Mouse (Mus musculus) c-Kit-positive CD71-negative TER-119-negative erythroid progenitor cells, embryonic 14.5 days (primary cell): ENCODE measurements around the gene Grik1.

Experiments
- DNase-seq: peaks from one replicate; pipeline ENCODE4 v3.0.0-alpha.2; 2013; ENCODE audit warnings: low read depth

Grik1 gene

DNA sequence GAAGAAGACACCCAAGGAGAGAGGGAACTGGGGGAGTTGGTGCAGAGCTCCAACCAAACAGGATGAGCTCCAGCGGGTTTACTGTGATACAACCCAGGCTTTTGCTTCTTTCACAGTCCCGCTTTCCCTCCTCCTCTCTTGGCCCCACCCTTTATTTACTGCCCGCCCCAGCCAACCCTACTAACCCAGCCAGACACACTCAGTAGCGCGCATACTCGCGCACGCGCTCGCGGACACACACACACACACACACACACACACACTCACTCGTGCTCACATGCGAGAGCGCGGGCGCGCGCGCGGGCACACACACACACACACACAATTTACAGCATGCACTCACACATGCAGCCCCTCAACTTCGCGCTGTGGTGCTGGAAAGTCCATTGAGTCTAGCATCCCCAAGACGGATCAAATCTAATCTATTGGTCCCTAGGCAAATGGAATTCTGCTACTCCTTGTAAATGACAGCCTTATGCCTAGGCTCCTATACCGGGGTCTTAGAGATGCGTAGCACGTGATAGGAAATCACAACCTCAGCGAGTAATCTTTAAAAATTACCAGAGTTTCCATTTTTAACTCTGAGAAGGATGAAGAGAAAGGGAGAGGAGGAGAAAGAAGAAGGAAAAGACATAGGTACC is at the start of gene Grik1:
Gene Grik1 (minus strand): TSS at position 134 of the 641 bp plus-strand sequence.
- DNase-seq, result no peak

DNA sequence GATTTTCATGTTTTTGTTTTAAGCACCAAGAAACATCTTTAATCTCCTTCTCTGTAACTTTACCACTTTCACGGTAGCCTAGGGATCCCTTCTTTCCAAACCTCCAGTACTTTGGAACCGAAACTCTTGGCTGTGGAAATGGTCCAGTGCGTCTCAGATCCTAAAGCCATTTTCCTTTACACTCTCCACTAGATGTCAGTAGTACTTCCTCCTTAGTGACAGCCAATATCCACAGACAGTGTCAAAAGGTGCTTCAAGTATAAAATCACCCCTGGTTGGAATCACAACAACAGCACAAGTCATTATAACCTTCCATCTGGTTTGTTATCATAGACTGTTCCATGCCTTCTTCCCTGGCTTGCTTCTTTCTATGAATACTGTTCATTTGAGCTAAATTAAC is 4.1 kb upstream of the Grik1 start:
- DNase-seq, result no peak

DNA sequence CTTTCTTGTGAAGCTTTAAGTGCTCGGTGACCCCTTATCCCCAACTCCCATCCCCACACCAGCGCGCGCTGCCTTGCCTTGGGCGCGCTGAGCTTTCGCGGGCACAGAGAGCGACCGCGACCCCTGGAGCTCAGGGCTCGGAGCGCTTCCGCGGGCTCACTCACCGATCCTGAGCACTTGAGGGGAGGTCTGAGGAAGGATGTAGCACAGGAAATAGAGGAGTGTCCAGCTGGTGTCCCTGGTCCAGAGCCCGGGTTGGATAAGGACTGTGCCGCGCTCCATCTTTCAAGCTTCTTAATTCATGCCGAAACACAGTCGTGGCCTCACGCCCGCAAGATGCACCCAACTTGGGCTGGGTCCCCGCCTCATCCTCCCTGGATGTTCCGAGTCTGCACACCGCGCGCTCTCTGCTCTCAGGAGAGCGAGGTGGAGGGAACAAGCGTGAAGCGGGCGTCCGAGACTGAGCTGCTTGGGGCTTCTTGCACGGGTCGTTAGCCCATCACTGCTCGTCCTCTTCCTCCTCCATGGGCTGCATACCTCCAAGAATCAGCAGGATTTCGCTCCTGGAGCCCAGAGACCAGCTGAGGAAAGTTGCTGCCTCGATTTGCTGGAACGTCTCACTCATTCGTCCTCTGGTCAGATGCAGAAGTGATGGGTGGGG is 514 bp downstream of the Grik1 start:
- no peak for DNase-seq

DNA sequence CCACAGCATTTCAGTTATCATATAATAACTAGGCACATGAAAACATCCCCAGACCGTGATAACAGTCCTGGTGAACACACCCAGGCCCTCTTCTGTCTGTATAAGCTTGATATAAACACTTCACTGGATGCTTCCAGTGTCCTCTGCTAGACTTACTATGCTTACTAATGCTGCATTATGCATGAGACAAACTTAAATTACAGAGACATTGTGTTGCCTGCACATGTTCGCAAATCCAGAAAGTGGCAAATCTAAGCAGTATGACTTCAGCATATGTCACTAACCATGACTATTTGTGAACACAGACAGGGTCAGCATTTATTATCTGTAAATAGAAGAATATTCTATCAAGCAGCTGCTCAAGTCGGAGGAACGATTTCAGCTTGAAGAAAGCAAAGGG is 31.7 kb downstream of the Grik1 start:
- no peak for DNase-seq

DNA sequence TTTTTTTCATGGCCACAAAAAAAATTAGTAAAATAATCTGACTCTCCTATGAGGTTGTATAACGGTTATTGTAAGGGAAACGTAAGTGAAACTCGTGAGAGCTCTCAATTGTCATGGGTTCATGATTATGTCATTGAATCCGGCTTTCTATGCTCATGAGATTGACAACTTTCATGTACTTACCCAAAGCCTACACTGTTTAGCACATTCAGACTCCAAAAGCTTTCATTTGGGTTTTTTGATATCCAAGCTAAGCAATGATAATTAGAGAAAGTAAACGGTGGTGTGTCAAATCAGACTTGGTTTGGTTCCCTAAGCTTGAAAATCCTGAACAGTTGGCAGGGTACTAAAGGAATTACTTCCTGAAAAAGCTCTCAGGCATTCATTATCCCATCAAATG is 33.0 kb downstream of the Grik1 start:
- DNase-seq, result no peak

DNA sequence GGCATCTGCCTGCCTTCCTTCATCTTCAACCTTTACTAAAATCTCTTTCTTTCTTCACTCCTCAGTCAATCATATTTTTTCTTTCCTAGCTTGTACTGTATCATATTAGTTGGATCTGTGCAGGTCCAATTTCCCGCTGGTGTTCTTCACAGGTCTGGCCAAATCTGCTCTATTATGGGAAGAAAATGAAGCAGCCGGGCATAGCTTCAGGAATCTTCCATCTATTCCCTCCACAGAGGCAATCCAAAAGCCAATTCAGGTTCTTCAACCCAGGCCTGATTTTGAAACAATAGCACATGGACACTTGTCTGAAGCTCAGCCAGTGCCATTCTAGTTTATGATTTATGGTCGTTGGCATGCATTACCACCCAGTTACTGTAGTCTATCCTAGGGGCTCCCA is 34.0 kb downstream of the Grik1 start:
- DNase-seq, result no peak

DNA sequence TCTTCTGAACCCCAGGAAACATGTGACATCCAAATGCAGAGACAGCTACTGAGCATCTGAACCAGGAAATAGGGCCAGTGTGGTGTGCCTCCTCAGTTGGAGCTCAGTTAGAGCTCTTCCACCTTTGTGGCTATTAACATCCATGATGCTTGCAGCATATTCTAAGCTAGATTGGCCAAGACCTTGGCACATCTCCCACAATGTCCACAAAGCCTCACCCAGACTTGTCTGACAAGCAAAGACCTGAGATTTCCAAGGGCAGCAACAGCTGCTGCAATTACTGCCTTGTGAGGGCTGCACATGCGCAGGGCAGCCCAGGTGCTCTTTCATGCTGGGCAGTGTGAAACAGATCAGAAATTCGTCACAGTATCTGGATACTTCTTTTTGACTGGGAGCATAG is 37.4 kb downstream of the Grik1 start:
- no peak for DNase-seq

DNA sequence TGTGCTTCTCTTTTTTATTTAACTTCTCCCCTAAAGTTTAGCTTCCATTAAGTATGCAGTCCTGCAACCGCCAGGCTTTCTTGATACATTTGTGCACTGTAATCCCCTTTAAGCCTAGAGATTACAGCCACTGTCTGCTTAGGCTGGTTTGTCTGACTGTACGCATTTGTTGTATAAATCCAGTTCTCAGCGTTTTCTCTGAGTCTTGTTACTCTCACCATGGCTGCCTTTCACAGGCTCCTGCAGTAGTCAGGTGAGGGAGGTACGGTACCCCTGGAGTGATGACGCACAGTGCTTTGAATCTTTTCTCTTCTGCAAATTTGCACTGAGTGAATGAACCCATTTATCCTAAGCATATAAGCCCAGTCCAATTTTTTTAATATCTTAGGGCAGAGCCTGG is 39.0 kb downstream of the Grik1 start:
- DNase-seq, result no peak

DNA sequence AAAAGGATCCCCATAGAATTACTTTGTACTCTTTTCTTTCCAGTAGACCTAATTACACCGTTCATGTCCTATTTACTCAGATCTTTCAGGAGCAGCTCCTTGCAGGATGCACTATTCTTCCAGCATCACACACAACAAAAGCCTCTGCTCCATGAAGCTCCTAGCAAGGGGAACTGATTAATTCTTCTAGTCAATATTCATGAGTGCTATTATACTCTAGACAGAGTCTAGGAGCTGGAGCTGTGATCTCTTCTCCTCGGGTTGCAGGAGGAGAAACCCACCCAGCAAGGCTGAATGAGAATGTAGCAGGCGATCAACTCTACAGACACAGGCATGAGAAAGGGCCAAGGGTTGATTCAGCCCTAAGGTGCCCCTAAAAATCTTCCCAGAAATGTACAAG is 40.2 kb downstream of the Grik1 start:
- DNase-seq, result no peak

DNA sequence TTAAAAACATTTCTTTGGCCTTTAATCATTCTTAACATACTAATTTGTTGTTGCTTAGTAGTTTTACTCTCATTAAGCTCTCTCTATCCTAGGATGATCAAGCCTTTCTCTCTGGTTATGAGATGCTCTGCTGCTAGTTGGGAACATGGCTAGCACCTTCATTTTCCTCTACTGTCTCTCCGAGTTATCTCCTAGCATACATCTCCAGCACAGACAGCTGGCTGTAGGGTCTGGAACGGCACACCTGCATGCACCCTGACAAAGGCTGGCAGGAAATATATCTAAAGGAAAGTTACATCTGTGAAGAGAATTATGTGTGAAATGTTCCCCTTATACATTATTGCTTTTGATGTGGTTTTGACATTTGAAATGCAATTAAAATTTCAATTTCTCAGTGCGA is 42.5 kb downstream of the Grik1 start:
- no peak for DNase-seq

DNA sequence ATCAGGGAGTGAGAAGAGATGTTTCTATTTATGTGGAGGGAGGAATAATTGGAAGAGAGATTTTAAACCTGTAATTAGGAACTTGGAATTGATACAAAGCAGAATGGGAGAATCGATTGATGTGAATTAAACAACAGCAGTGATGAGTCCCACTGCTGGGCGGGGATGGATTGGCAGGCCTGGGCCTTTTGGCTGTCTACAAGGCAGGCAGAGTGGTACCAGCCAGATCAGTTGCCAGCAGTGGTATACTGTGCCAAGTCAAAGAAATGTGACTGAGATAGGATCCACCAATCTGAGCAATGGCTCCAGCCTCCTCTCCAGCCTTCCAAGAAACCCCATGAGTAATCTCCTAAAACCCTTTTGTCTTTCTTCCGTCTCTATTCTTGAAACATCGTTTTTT is 45.4 kb downstream of the Grik1 start:
- no peak for DNase-seq

DNA sequence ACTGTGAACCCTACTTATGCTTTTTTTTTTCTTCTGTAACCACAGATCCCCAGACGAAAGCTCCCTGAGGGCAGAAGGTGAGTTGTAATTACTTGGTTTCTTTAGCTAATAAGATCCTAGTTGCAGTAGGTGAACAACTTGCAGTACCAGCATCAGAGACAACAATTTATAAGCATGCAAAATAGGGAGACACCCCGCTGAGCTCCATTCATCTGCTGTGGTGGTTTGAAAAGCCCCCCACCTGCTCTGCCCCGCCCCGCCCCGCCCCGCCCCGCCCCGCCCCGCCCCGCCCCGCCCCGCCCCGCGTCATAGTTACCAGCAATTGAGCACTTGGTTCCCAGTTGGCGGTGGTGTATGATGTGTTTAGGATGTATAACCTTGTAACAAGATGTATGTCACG is 64.4 kb downstream of the Grik1 start:
- DNase-seq, result no peak

DNA sequence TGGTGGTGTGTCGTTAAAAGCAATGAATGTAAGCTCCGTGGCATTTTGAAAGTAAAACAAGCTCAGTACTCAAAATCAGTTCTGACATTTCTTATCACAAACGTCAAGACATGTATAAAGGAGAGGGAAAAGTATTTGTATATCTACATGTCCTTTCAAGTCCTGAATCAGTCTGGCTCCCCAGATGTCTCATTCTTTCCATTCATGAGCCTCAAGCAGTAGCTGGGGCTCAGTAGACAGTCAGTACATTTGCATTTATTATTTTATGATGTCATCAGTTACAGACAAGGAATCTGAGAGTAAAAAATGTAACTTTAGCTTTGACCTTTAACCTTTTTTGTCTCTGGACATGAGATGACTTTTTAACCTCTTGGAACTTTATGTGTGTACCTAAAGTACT is 68.1 kb downstream of the Grik1 start:
- no peak for DNase-seq

DNA sequence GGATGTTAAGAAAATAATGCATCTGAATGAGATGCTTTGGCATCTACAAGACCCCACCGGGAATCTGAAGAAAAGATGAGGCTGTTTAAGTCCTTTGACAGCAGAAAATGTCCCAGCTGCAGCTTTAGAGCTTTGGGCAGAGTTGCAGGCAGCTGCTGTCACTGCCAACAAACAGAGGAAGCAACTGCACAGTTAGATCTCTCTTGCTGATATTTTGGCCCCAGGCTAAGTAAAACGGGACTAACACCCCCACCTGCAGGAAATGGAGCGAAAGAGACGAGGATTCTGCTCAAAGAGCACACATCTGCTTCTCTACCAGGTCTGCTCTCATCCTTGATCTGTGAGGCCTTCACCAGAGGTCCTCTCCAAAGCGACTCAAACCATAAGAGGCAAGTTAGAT is 77.5 kb downstream of the Grik1 start:
- no peak for DNase-seq

DNA sequence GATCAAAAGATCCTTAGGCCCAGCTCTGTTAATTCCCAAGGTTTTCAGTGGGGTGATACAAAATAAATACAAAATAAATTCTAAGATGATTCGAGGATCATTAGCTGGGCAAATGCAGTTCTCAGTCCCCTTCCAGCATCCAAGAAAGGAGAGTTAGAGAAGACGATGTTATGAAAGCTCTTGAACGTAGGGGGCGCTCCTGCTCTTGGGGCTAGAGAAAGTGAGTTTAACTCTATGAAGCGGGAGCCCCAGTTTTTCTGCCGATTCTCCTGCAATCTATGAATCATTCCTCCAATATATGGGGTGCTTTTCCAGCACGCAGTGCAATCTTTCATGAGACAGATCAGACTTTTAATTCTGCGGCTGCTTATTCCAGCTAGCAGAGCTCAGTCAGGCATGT is 78.2 kb downstream of the Grik1 start:
- no peak for DNase-seq

DNA sequence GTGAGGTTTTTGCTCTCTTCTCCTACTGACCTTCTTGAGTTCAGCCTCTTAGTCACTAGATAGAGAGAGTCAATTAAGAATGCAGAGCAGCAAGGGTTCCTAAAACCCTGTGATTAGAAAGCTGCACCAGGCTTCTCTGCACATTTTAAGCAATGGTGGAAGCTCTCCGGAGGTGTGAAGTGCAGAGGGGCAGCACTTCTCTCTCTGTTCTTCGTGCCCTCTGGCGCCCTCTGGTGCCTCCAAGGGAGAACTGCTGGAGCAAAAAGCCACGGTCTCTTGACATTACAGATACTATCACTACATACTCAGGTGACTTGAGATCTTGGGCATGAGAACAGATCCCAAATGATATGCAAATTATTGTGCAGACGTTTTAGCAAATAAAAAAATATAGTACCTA is 85.7 kb downstream of the Grik1 start:
- DNase-seq, result peak; percentile 23

DNA sequence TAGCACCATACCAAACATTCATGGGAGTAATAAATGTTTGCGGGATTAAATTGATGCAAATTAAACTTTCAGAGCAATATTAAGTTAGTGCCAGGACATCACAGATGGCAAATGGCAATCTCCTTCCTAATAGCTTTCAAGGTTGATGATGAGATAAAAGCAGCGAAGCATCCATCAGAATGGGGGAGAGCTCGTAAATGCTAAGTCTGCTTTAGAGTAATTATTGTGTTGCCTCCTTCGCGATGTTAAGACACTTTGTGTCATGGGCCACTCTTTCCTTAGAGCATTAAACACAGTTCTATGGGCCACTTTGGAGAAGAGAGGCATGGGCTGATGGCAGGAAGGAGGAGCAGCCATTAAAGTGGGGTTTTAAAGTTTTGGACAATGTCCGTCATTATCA is 86.1 kb downstream of the Grik1 start:
- DNase-seq, result no peak

DNA sequence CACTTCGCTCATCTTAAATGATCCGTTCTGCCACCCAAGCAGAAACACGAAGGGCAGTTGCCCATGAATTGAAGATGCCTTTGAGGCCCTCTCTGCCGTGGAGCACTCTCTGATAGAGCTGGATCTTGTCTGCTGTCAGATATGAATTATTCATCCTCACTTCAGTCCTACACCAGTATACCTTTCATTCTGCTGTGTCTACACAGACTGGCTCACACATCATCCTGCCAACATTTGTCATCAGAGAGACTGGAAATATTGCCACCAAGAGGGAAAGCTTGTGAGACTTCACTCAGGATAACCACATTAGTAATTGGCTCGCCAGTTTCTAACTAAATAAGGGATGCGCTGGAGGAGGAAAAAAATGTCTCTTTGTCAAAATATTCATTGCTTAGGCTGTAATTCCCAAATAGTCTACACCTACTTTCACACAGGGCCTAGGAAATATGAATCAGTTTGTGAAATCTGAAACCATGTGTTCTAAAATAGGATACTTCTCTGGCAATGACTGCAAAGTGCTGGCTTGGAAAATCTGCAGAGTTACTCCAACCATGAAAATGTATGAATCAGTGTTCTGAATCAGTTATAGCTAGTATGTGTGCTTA is 102.5 kb downstream of the Grik1 start:
- DNase-seq, result no peak

DNA sequence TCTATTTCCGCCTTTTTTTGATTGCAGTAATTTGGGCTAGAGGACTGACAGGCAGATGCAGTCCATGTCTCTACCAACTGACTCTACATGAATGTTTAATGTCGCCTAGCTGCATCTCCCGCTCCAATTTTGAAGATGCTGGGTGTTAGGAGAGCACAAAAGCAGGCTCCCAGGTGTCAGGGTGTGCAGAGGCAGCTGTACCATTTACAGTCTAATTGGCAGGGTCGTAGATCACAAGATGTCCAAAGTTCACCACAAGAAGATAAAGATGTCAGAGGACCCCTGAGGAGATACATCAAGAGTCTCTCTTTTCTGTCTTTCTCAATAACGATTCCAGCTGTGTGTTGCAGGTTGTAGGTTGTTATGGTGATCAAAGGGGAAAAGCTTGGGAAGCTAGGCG is 111.3 kb downstream of the Grik1 start:
- no peak for DNase-seq

DNA sequence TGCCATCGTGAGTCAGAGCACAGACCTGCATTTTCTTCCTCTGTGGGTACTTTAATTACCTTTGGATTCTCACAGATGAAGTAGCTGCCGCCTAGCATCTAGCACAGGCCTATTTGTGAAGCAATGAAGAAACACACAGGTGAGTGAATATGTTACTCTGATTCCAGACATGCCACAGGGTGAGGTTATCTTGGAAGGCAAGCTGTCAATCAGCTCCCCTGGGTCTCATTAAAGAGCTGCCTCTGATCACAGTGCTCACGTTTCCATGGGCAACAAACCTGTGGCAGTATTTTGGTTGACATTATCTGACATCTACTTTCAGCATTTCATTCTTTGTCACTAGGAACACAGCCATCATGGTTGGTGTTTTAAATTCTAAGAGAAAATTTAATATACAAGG is 112.7 kb downstream of the Grik1 start:
- DNase-seq, result no peak

DNA sequence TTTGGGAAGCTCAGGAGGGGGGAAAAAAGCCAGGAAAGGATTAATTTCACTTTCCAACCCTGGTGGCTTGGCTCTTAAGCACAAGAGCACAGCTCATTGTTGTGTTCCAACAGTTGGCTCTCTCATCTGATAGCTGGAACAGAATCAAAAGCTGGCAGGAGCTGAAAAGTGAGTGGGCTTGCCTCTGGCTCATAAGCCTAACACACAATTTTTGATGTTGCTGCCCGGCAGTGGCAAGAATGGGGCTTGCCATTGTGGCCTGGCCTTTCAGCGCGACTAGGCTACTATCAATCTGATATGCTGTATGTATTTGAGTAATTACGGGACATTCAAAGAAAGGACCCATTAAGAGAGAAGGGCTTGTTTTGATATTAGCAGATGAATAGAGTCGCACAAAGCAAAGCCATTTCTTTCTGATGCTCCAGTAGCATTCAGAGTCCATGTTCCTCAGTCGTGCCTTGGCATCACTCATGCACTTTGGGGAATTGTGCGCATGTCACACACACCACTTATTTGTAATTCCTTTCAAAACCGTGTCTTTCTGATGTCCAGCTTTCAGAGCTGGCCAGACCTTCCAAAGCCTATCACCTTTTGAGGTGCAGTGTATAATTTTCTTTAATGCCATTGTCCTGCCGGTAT is 115.9 kb downstream of the Grik1 start:
- DNase-seq, result no peak

DNA sequence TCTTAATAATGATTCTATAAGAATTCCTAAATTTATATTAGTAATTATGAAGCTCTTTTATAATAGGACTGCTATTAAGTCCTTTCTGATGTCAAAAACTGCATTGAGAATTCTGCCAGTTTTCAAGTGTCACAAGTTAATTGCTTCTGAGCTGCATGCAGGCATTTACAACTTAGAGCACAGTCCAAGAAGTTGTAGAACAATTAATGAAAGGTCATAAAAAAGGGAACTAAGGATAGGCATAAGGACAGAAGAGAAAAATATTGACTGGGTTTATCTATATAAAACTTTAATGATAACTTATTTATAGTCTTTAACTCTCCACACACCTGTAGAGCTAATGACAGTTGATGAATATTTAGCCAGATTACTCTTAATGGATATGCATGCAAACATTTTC is 123.5 kb downstream of the Grik1 start:
- DNase-seq, result no peak

DNA sequence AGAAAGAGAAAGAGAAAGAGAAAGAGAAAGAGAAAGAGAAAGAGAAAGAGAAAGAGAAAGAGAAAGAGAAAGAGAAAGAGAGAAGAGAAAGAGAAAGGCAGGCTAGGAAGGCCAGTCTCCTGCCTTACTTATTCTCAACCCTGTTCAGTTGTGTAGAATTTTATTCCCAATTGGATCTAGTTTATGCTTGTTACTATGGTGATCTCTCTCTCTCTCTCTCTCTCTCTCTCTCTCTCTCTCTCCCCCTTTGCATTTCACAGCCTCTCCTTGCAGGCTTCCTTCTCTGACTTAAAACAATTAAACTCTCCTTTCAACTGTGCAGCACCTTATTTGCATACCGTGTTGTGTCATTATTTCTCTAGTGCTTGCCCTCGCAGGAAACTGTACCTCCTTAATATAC is 147.5 kb downstream of the Grik1 start:
- DNase-seq, result no peak
